Mouse (Mus musculus) myocyte (in vitro differentiated cells): ENCODE measurements around the gene Ugt1a6b.

Source experiments
- CEBPB ChIP-seq: IDR thresholded peaks from 2 replicates; pipeline ENCODE4 v1.6.1; 2011; ENCODE audit warnings: mild to moderate bottlenecking, moderate library complexity; ENCODE audit not compliant: poor library complexity, insufficient read depth, severe bottlenecking
- E2F4 ChIP-seq: IDR thresholded peaks from one replicate; pipeline ENCODE4 v1.6.1; 2011; ENCODE audit warnings: mild to moderate bottlenecking, control low read depth, moderate library complexity; ENCODE audit not compliant: insufficient read depth
- MYOG ChIP-seq, 3 experiments: IDR thresholded peaks; one replicate each; pipeline ENCODE4 v1.6.1; 2011; ENCODE audit warnings: control low read depth in 2 of 3, low read depth in 2 of 3, mild to moderate bottlenecking in 2 of 3; ENCODE audit not compliant: insufficient read length in 2 of 3, control insufficient read depth in 1 of 3, insufficient read depth in 1 of 3
- POLR2A ChIP-seq: IDR thresholded peaks from one replicate; pipeline ENCODE4 v1.6.1; 2011; ENCODE audit warnings: low read depth, mild to moderate bottlenecking, control low read depth, moderate library complexity; ENCODE audit not compliant: insufficient read length
- POLR2AphosphoS2 ChIP-seq: IDR thresholded peaks from one replicate; pipeline ENCODE4 v1.6.1; 2011; ENCODE audit warnings: low read depth, control low read depth; ENCODE audit not compliant: insufficient read length
- REST ChIP-seq: IDR thresholded peaks from one replicate; pipeline ENCODE4 v1.6.1; 2011; ENCODE audit warnings: mild to moderate bottlenecking, control low read depth, moderate library complexity; ENCODE audit not compliant: insufficient read depth, insufficient read length
- TCF12 ChIP-seq: IDR thresholded peaks from one replicate; pipeline ENCODE4 v1.6.1; 2011; ENCODE audit warnings: mild to moderate bottlenecking, control low read depth; ENCODE audit not compliant: poor library complexity, insufficient read depth, severe bottlenecking
- TCF3 ChIP-seq: IDR thresholded peaks from one replicate; pipeline ENCODE4 v1.6.1; 2011; ENCODE audit warnings: low read depth, control low read depth; ENCODE audit not compliant: insufficient read length
- USF1 ChIP-seq: IDR thresholded peaks from one replicate; pipeline ENCODE4 v1.6.1; 2011; ENCODE audit warnings: low read depth, mild to moderate bottlenecking, control low read depth, moderate library complexity

GRCm38 (mm10) chr1:88253540-88253939, 150.5 kb downstream of the Ugt1a6b start:
- no peak for TF ChIP-seq CEBPB
- no peak for TF ChIP-seq TCF12
- no peak for TF ChIP-seq POLR2A
- TF ChIP-seq USF1, result no peak
- no peak for TF ChIP-seq TCF3
- TF ChIP-seq E2F4, result no peak
- TF ChIP-seq MYOG (IDR thresholded peaks at IDR 0.05; ENCODE audit: control insufficient read depth in 1 of 3, insufficient read depth in 1 of 3, insufficient read length in 2 of 3, low read depth in 2 of 3), result no peak
- no peak for TF ChIP-seq POLR2AphosphoS2
- TF ChIP-seq REST, result no peak
